Mouse (Mus musculus): ENCODE measurements around the gene Wnt16. TPM values are rescaled to one million over a fixed set of nuclear protein-coding genes. Genes with fewer than 3 reads are reported as not detected.
A peak's percentile ranks its signal among the peaks of the same experiment; 100 is the strongest.

The Wnt16 gene
- polyA plus RNA-seq, 1 experiment from 2014 or later = not detected

- Histone ChIP-seq H3K27ac (no peak overlapping the region), H3K9ac (replicated peaks) (no peak overlapping the region), H3K4me3 (replicated peaks) (no peak overlapping the region), H3K4me1 (replicated peaks) (no peaks in the 10 kb centered on the region), H3K9me3 (no peaks in the 10 kb centered on the region), H3K27me3 (no peaks in the 10 kb centered on the region), H3K4me2 (replicated peaks) (no peak overlapping the region), H3K36me3 (peaks cover 4% of the 10 kb centered on the region; the same call in 1 of the 2 replicates)
- ATAC-seq = no peak
- WGBS = 89% methylated on average over 13 of the region's 13 CpGs
Observed at GRCm38 (mm10) chr6:22330169-22330960, 42.3 kb downstream of the Wnt16 start.

- no peaks in the 10 kb centered on the region for H3K9me3 ChIP-seq
- H3K27ac ChIP-seq = no peak overlapping the region
- WGBS = 90% methylated on average over 2 of the region's 2 CpGs
- ATAC-seq = no peak
- no peak overlapping the region for H3K4me2 ChIP-seq (replicated peaks)
- H3K4me1 ChIP-seq (replicated peaks) = no peaks in the 10 kb centered on the region
- H3K36me3 ChIP-seq = peaks cover 5% of the 10 kb centered on the region
- H3K4me3 ChIP-seq (replicated peaks) = no peak overlapping the region
- H3K9ac ChIP-seq (replicated peaks) = no peak overlapping the region
- H3K27me3 ChIP-seq = no peaks in the 10 kb centered on the region
Observed at GRCm38 (mm10) chr6:22332548-22332947, 44.5 kb downstream of the Wnt16 start.

- ATAC-seq = no peak
- H3K36me3 ChIP-seq = peaks cover 14% of the 10 kb centered on the region
- H3K9me3 ChIP-seq = no peaks in the 10 kb centered on the region
- WGBS = 97% methylated on average over 15 of the region's 15 CpGs
- H3K4me1 ChIP-seq (replicated peaks) = no peaks in the 10 kb centered on the region
- H3K27me3 ChIP-seq = no peaks in the 10 kb centered on the region
- no peak overlapping the region for H3K4me3 ChIP-seq (replicated peaks)
- no peak overlapping the region for H3K4me2 ChIP-seq (replicated peaks)
- H3K9ac ChIP-seq (replicated peaks) = no peak overlapping the region
- no peak overlapping the region for H3K27ac ChIP-seq
Observed at GRCm38 (mm10) chr6:22339763-22340542, 51.9 kb downstream of the Wnt16 start.

GRCm38 (mm10) chr6:22340779-22341178 lies 52.8 kb downstream of the Wnt16 start:
- Histone ChIP-seq H3K4me1 (replicated peaks) (no peaks in the 10 kb centered on the region), H3K9ac (replicated peaks) (no peak overlapping the region), H3K4me3 (replicated peaks) (no peak overlapping the region), H3K27ac (no peak overlapping the region), H3K27me3 (no peaks in the 10 kb centered on the region), H3K36me3 (peaks cover 14% of the 10 kb centered on the region), H3K4me2 (replicated peaks) (no peak overlapping the region), H3K9me3 (no peaks in the 10 kb centered on the region)
- no peak for ATAC-seq
- 97% methylated on average over 14 of the region's 14 CpGs for WGBS

GRCm38 (mm10) chr6:22343292-22343691 lies 55.3 kb downstream of the Wnt16 start:
- Histone ChIP-seq H3K4me1 (replicated peaks) (peaks cover 3% of the 10 kb centered on the region; the same call in 1 of the 2 replicates), H3K9me3 (no peaks in the 10 kb centered on the region), H3K27ac (no peak overlapping the region), H3K4me3 (replicated peaks) (no peak overlapping the region), H3K9ac (replicated peaks) (no peak overlapping the region), H3K36me3 (peaks cover 8% of the 10 kb centered on the region; the same call in 1 of the 2 replicates), H3K4me2 (replicated peaks) (no peak overlapping the region), H3K27me3 (no peaks in the 10 kb centered on the region)
- ATAC-seq = no peak
- WGBS = 93% methylated on average over 3 of the region's 3 CpGs

- H3K9ac ChIP-seq (replicated peaks) = no peak overlapping the region
- H3K27me3 ChIP-seq = no peaks in the 10 kb centered on the region
- H3K4me1 ChIP-seq (replicated peaks) = peaks cover 3% of the 10 kb centered on the region; the same call in 1 of the 2 replicates
- 97% methylated on average over 6 of the region's 6 CpGs for WGBS
- H3K4me2 ChIP-seq (replicated peaks) = no peak overlapping the region
- no peak overlapping the region for H3K4me3 ChIP-seq (replicated peaks)
- H3K36me3 ChIP-seq = peaks cover 5% of the 10 kb centered on the region; the same call in 1 of the 2 replicates
- no peak overlapping the region for H3K27ac ChIP-seq
- ATAC-seq = no peak
- H3K9me3 ChIP-seq = no peaks in the 10 kb centered on the region
Observed at GRCm38 (mm10) chr6:22343706-22344105, 55.7 kb downstream of the Wnt16 start.

GRCm38 (mm10) chr6:22344443-22344842 lies 56.4 kb downstream of the Wnt16 start:
- Histone ChIP-seq H3K4me3 (replicated peaks) (no peak overlapping the region), H3K9me3 (no peaks in the 10 kb centered on the region), H3K9ac (replicated peaks) (no peak overlapping the region), H3K36me3 (peaks cover 3% of the 10 kb centered on the region; the same call in 1 of the 2 replicates), H3K27ac (peak overlapping the region; percentile 30; the same call in 1 of the 2 replicates), H3K27me3 (no peaks in the 10 kb centered on the region), H3K4me1 (replicated peaks) (peaks cover 3% of the 10 kb centered on the region; the same call in 1 of the 2 replicates), H3K4me2 (replicated peaks) (no peak overlapping the region)
- no peak for ATAC-seq
- WGBS = 56% methylated on average over 6 of the region's 6 CpGs

- WGBS = 86% methylated on average over 8 of the region's 8 CpGs
- no peaks in the 10 kb centered on the region for H3K27me3 ChIP-seq
- no peak overlapping the region for H3K4me3 ChIP-seq (replicated peaks)
- no peak for ATAC-seq
- no peaks in the 10 kb centered on the region for H3K36me3 ChIP-seq
- H3K4me2 ChIP-seq (replicated peaks) = no peak overlapping the region
- no peak overlapping the region for H3K9ac ChIP-seq (replicated peaks)
- H3K4me1 ChIP-seq (replicated peaks) = peaks cover 5% of the 10 kb centered on the region; the same call in 1 of the 2 replicates
- H3K9me3 ChIP-seq = no peaks in the 10 kb centered on the region
- no peak overlapping the region for H3K27ac ChIP-seq
Observed at GRCm38 (mm10) chr6:22347132-22347902, 59.3 kb downstream of the Wnt16 start.

Other genes starting within 250 kb of the Wnt16 start
- 38.1 and 41.8 TPM in 2 replicates for gene Fam3c, start 68.0 kb downstream of the Wnt16 start, polyA plus RNA-seq (2015; fragmentation: Nextera tagmentation; extraction: Ambion mirVana)

Measured in midbrain, embryonic 13.5 days (tissue).